Mouse (Mus musculus): ENCODE results near the gene Car1. TPM values are rescaled to one million over a fixed set of nuclear protein-coding genes. Genes with fewer than 3 reads are reported as not detected.
"Not testable (repeated sequence)": the region's sequence is repeated elsewhere in the genome, so short reads cannot be mapped to it uniquely, and the experiment has no call there.

Car1 gene
- polyA plus RNA-seq, 1 experiment = 129 TPM

DNA sequence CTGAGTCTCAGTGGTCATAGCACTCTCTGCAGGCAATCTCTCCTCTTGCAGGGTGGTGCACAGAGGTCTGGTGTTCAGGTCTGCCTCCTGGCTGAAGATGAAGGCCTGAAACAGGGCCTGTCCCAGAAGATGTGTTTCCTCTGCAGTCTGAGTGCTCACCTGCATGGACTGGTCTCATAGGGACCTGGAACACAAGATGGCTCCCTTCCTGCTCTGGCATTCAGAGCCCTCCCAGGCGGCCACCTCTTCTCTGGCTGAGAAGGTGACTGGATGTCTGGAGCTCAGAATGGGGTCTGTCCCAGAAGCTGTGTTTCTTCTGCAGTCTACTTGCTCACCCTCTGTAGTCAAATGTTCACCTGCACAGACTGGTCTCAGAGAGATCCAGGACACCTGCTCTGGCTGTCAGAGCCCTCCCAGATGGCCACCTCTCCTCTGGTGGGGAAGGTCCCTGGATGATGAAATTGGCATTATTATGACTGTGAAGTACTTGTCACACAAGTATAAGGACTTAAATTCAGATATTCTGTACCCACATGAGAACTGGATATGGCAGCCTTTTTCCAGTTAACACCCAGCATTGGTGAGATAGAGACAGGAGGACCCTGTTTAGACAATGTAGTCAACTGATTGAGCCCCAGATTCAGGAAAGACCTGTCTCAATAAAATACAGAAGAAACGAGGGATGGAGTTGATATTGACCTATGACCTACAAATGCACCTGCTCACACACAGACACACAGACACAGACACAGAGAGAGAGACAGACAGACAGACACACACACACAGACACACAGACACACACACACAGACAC, 43.2 kb downstream of the Car1 start:
- WGBS = 53% methylated on average over 2 of the region's 2 CpGs
- Histone ChIP-seq H3K4me3 (replicated peaks; ENCODE audit: control insufficient read depth, low read depth, low read length) (no peak overlapping the region), H3K27ac (ENCODE audit: control insufficient read depth, insufficient read depth, low read depth, low read length, poor library complexity) (no peak overlapping the region), H3K4me1 (ENCODE audit: control insufficient read depth, insufficient read depth, low read length) (no peaks in the 10 kb centered on the region)
- no peak for TF ChIP-seq CTCF (IDR thresholded peaks at IDR 0.05; ENCODE audit: control insufficient read depth, insufficient read depth, low read length)
- TF ChIP-seq POLR2A (IDR thresholded peaks at IDR 0.05; ENCODE audit: borderline replicate concordance, control insufficient read depth, low read depth, low read length) = no peak

DNA sequence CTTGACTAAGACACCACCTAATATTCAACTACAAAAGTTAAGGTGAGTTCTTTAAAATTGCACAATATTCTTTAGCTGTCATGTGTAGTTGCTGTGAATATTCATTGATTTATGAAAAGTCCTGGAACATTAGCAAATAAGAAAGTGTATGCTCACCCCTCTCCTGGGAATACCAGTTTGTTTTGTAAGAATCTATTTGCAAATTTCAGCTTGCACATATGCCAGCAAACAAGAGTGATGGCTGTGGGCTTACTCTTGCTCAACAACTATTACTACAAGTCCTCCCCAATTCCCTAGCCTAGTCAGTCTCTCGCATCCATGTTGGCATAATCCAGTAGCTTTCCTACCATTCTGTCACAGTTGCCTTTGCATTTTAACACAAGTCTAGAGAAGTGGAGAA, 52.5 kb downstream of the Car1 start:
- TF ChIP-seq CTCF (IDR thresholded peaks at IDR 0.05; ENCODE audit: control insufficient read depth, insufficient read depth, low read length) = no peak
- TF ChIP-seq POLR2A (IDR thresholded peaks at IDR 0.05; ENCODE audit: borderline replicate concordance, control insufficient read depth, low read depth, low read length) = no peak
- Histone ChIP-seq H3K4me3 (replicated peaks; ENCODE audit: control insufficient read depth, low read depth, low read length) (no peak overlapping the region), H3K4me1 (ENCODE audit: control insufficient read depth, insufficient read depth, low read length) (no peaks in the 10 kb centered on the region), H3K27ac (ENCODE audit: control insufficient read depth, insufficient read depth, low read depth, low read length, poor library complexity) (no peak overlapping the region)
- WGBS = 75% methylated on average over 1 of the region's 1 CpGs

DNA sequence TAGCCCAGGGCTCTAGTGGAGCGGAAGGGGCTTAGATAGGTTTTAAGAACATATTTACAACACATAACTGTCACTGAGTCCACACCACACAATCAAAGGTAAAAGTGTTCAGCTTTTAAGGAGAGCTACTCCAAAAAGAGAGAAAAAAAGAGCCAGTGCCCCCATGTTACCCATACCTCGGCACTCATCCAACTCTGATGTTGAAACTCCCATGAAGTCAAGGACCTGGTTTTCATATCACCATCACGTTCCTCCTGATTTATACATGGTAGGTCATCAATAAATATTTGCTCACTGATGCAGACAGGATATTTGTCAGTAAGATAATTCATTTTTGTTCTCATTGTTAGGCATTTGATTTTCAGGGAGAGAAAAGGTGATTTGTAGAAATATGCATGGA, 62.1 kb downstream of the Car1 start:
- Histone ChIP-seq H3K4me1 (ENCODE audit: control insufficient read depth, insufficient read depth, low read length) (no peaks in the 10 kb centered on the region), H3K4me3 (replicated peaks; ENCODE audit: control insufficient read depth, low read depth, low read length) (no peak overlapping the region), H3K27ac (ENCODE audit: control insufficient read depth, insufficient read depth, low read depth, low read length, poor library complexity) (no peak overlapping the region)
- WGBS = 85% methylated on average over 3 of the region's 3 CpGs
- TF ChIP-seq POLR2A (IDR thresholded peaks at IDR 0.05; ENCODE audit: borderline replicate concordance, control insufficient read depth, low read depth, low read length) (no peak), CTCF (IDR thresholded peaks at IDR 0.05; ENCODE audit: control insufficient read depth, insufficient read depth, low read length) (no peak)

DNA sequence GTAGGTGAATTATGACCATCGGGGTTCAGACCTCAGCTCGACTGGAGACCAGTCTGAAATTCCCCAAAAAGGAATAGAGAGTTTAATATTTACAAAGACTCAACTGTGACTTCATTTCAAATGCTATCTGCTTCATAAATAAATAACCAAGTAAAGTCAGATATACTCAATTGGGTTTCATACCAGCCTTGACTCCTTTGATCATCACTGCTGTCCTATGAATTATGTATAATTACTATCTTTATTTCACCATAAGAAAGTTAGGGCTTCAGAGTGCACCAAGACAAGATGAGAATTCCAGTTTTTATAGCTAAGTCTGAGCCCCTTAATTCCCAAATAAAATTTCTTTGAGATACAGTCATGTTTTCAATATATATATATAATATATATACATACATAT, 69.9 kb downstream of the Car1 start:
- H3K4me1 ChIP-seq (ENCODE audit: control insufficient read depth, insufficient read depth, low read length) = no peaks in the 10 kb centered on the region

DNA sequence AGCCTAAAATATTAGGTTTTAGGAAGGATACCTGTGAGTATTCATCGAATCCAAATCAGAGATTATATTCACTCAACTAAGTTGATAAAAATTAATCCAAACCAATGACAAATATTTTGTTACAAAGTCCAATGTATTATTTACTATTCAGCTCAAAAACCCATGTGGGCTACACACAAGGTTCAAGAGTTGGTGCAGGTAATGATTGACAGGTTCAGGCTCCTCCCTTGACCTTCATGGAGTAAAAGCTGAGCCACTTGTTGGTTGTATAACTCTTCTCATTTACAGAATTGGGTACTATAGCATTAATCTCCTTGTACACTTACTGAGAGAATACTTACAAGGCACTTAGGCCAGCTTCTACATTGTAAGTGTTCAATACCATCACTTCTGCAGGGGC, 80.7 kb downstream of the Car1 start:
- 79% methylated on average over 1 of the region's 1 CpGs for WGBS
- H3K27ac ChIP-seq (ENCODE audit: control insufficient read depth, insufficient read depth, low read depth, low read length, poor library complexity); H3K4me3 ChIP-seq (replicated peaks; ENCODE audit: control insufficient read depth, low read depth, low read length); H3K4me1 ChIP-seq (ENCODE audit: control insufficient read depth, insufficient read depth, low read length): not testable (repeated sequence)

More for the DNA sequence above, 69.9 kb downstream of the Car1 start:
- 77% methylated on average over 2 of the region's 2 CpGs for WGBS
- Histone ChIP-seq H3K4me3 (replicated peaks; ENCODE audit: control insufficient read depth, low read depth, low read length) (no peak overlapping the region), H3K27ac (ENCODE audit: control insufficient read depth, insufficient read depth, low read depth, low read length, poor library complexity) (no peak overlapping the region)
- TF ChIP-seq CTCF (IDR thresholded peaks at IDR 0.05; ENCODE audit: control insufficient read depth, insufficient read depth, low read length) (no peak), POLR2A (IDR thresholded peaks at IDR 0.05; ENCODE audit: borderline replicate concordance, control insufficient read depth, low read depth, low read length) (no peak)

DNA sequence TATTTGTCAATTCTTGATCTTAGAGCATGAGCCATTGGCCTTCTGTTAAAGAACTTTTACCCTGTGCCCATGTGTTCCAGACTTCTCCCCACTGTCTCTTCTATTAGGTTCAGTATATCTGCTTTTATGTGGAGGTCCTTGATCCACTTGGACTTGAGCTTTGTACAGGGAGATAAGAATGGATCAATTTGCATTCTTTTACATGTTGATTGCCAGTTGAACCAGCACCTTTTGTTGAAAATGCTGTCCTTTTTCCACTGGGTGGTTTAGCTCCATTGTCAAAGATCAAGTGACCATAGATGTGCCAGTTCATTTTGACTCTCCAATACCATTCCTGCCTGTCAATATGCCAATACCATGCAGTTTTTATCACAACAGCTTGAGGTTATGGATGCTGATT, 82.7 kb downstream of the Car1 start:
- H3K4me1 ChIP-seq (ENCODE audit: control insufficient read depth, insufficient read depth, low read length) = not testable (repeated sequence)

More for the DNA sequence above, 82.7 kb downstream of the Car1 start:
- H3K4me3 ChIP-seq (replicated peaks; ENCODE audit: control insufficient read depth, low read depth, low read length); H3K27ac ChIP-seq (ENCODE audit: control insufficient read depth, insufficient read depth, low read depth, low read length, poor library complexity): not testable (repeated sequence)

Other genes with a start within 250 kb of the Car1 start
- gene 1810022K09Rik, start 197.1 kb downstream of the Car1 start, polyA plus RNA-seq (2011; ENCODE audit: insufficient read depth, insufficient read length, low replicate concordance, missing spikeins) = 109 and 240 TPM in 2 replicates
- 2.1 and 3.7 TPM in 2 replicates for gene Car13, start 166.6 kb downstream of the Car1 start, polyA plus RNA-seq (2011; ENCODE audit: insufficient read depth, insufficient read length, low replicate concordance, missing spikeins)
- 19.2 and 25.4 TPM in 2 replicates for gene Car3, start 55.1 kb upstream of the Car1 start, polyA plus RNA-seq (2011; ENCODE audit: insufficient read depth, insufficient read length, low replicate concordance, missing spikeins)
- gene Car2, start 77.9 kb upstream of the Car1 start, polyA plus RNA-seq (2011; ENCODE audit: insufficient read depth, insufficient read length, low replicate concordance, missing spikeins) = 455 and 1,276 TPM in 2 replicates